Mouse (Mus musculus) forebrain, embryonic 13.5 days (tissue): ENCODE data around the gene Mettl23. TPM values are rescaled to one million over a fixed set of nuclear protein-coding genes. Genes with fewer than 3 reads are reported as not detected.

Source experiments
- polyA plus RNA-seq: library from polyadenylated mRNA; unstranded; fragments of >200 nt; fragmentation: Nextera tagmentation; extraction: Ambion mirVana; gene quantifications from 2 replicates; pipeline ENCODE4 v1.2.1, GENCODE M21; 2015

Gene Mettl23
- polyA plus RNA-seq, 1 experiment from 2014 or later = 83.6 TPM

Other genes with a start within 250 kb of the Mettl23 start
- gene Rhbdf2, start 216.3 kb upstream of the Mettl23 start, polyA plus RNA-seq = 0.87 and 0.98 TPM in 2 replicates
- 0.79 and 0.80 TPM in 2 replicates for gene Prcd, start 189.7 kb upstream of the Mettl23 start, polyA plus RNA-seq
- gene Cygb, start 189.0 kb upstream of the Mettl23 start, polyA plus RNA-seq = 8.8 and 9.3 TPM in 2 replicates
- not detected in 2 replicates for gene St6galnac1, start 67.8 kb upstream of the Mettl23 start, polyA plus RNA-seq
- 14.4 and 14.8 TPM in 2 replicates for gene Mxra7, start 15.2 kb upstream of the Mettl23 start, polyA plus RNA-seq
- 77.7 and 78.0 TPM in 2 replicates for gene Jmjd6, start 171 bp downstream of the Mettl23 start, polyA plus RNA-seq
- gene Mfsd11, start 9.2 kb downstream of the Mettl23 start, polyA plus RNA-seq = 38.0 and 39.4 TPM in 2 replicates
- 750 and 773 TPM in 2 replicates for gene Srsf2, start 9.8 kb downstream of the Mettl23 start, polyA plus RNA-seq
- 18.5 and 19.8 TPM in 2 replicates for gene Mgat5b, start 75.6 kb downstream of the Mettl23 start, polyA plus RNA-seq